Mouse (Mus musculus) MEL (cell line): ENCODE measurements around the gene Smg6. TPM values are rescaled to one million over a fixed set of nuclear protein-coding genes. Genes with fewer than 3 reads are reported as not detected.
A peak's percentile ranks its signal among the peaks of the same experiment; 100 is the strongest.

ENCODE experiments used
- DNase-seq: peaks from one replicate; pipeline ENCODE4 v3.0.0; 2011; ENCODE audit warnings: low read depth, low spot score
- H3K27ac ChIP-seq: 2 replicates; pipeline ENCODE4 v1.5.1; 2012; ENCODE audit warnings: low read depth, mild to moderate bottlenecking, control low read depth, low read length, moderate library complexity; ENCODE audit not compliant: control insufficient read depth
- H3K27me3 ChIP-seq, 2 experiments: fragments of 150-350 bp in 1 of 2; sonication (generic) in 1 of 2; 2 replicates each; pipeline ENCODE4 v1.6.1; 2012; ENCODE audit warnings: low read length in 2 of 2, mild to moderate bottlenecking in 2 of 2, improper control_type of control experiment in 1 of 2, moderate library complexity in 1 of 2; ENCODE audit not compliant: insufficient read depth in 2 of 2, control insufficient read depth in 1 of 2
- H3K36me3 ChIP-seq, 2 experiments: 2 replicates each; pipeline ENCODE4 v1.6.1; 2012 to 2014; ENCODE audit warnings: low read length in 2 of 2, improper control_type of control experiment in 1 of 2, inconsistent platforms in 1 of 2, mild to moderate bottlenecking in 1 of 2; ENCODE audit not compliant: insufficient read depth in 2 of 2, control insufficient read depth in 1 of 2
- H3K4me1 ChIP-seq, 2 experiments: fragments of 150-350 bp in 1 of 2; sonication (generic) in 1 of 2; 2 replicates each; pipeline ENCODE4 v1.6.1; 2012; ENCODE audit warnings: low read length in 2 of 2, improper control_type of control experiment in 1 of 2, mild to moderate bottlenecking in 1 of 2; ENCODE audit not compliant: insufficient read depth in 2 of 2, control insufficient read depth in 1 of 2
- H3K4me3 ChIP-seq, 2 experiments: fragments of 150-350 bp in 1 of 2; sonication (generic) in 1 of 2; 2 replicates each; pipeline ENCODE4 v1.5.1; 2012; ENCODE audit warnings: low read depth in 2 of 2, low read length in 2 of 2, mild to moderate bottlenecking in 2 of 2, moderate library complexity in 2 of 2, control low read depth in 1 of 2, improper control_type of control experiment in 1 of 2; ENCODE audit not compliant: control insufficient read depth in 1 of 2, insufficient read depth in 1 of 2
- H3K79me2 ChIP-seq: 2 replicates; pipeline ENCODE4 v1.6.1; 2012; ENCODE audit warnings: mild to moderate bottlenecking, low read length, moderate library complexity; ENCODE audit not compliant: control insufficient read depth, poor library complexity, insufficient read depth
- H3K9ac ChIP-seq: 2 replicates; pipeline ENCODE4 v1.6.1; 2012; ENCODE audit warnings: low read depth, mild to moderate bottlenecking, control low read depth, low read length, moderate library complexity; ENCODE audit not compliant: control insufficient read depth, poor library complexity, severe bottlenecking
- H3K9me3 ChIP-seq: fragments of 150-350 bp; sonication (generic); replicated peaks from 2 replicates; pipeline ENCODE4 v1.6.1; 2012; ENCODE audit warnings: mild to moderate bottlenecking, low read length, improper control_type of control experiment, moderate library complexity; ENCODE audit not compliant: insufficient read depth
- CHD1 ChIP-seq: IDR thresholded peaks from 2 replicates; pipeline ENCODE4 v1.6.1; 2012; ENCODE audit warnings: low read depth, mild to moderate bottlenecking, inconsistent platforms, low read length, improper control_type of control experiment
- CTCF ChIP-seq, 3 experiments: IDR thresholded peaks in 2 of 3; conservative IDR thresholded peaks in 1 of 3; 2 replicates each; pipeline ENCODE4 v1.5.1; 2011 to 2012; ENCODE audit warnings: low read length in 3 of 3, low read depth in 2 of 3, mild to moderate bottlenecking in 2 of 3, improper control_type of control experiment in 1 of 3, inconsistent platforms in 1 of 3, mixed read lengths in 1 of 3, moderate library complexity in 1 of 3; ENCODE audit not compliant: control insufficient read depth in 1 of 3, insufficient read depth in 1 of 3, poor library complexity in 1 of 3, severe bottlenecking in 1 of 3
- EP300 ChIP-seq, 2 experiments: IDR thresholded peaks; 2 replicates each; pipeline ENCODE4 v1.6.1; 2011; ENCODE audit warnings: improper control_type of control experiment in 2 of 2, low read length in 2 of 2, low read depth in 1 of 2, mild to moderate bottlenecking in 1 of 2
- GABPA ChIP-seq: IDR thresholded peaks from 2 replicates; pipeline ENCODE4 v1.6.1; 2012; ENCODE audit warnings: low read depth, mild to moderate bottlenecking, inconsistent platforms, low read length, improper control_type of control experiment, moderate library complexity
- GATA1 ChIP-seq: IDR thresholded peaks from 2 replicates; pipeline ENCODE4 v1.6.1; 2011; ENCODE audit warnings: low read depth, low read length, improper control_type of control experiment
- JUND ChIP-seq: IDR thresholded peaks from 2 replicates; pipeline ENCODE4 v1.6.1; 2011; ENCODE audit warnings: low read depth, mild to moderate bottlenecking, improper control_type of control experiment, low read length
- MAX ChIP-seq: IDR thresholded peaks from 2 replicates; pipeline ENCODE4 v1.6.1; 2011; ENCODE audit warnings: low read length, improper control_type of control experiment
- MEF2A ChIP-seq: IDR thresholded peaks from 2 replicates; pipeline ENCODE4 v1.6.1; 2014; ENCODE audit warnings: low read depth, mild to moderate bottlenecking, inconsistent platforms, low read length, improper control_type of control experiment; ENCODE audit not compliant: poor library complexity, insufficient replicate concordance, severe bottlenecking; ENCODE audit errors: extremely low read depth
- MYC ChIP-seq: IDR thresholded peaks from 2 replicates; pipeline ENCODE4 v1.6.1; 2011; ENCODE audit warnings: low read depth, mild to moderate bottlenecking, low read length, improper control_type of control experiment, moderate library complexity
- NRF1 ChIP-seq: IDR thresholded peaks from 2 replicates; pipeline ENCODE4 v1.6.1; 2014; ENCODE audit warnings: low read depth, mild to moderate bottlenecking, inconsistent platforms, low read length, improper control_type of control experiment, moderate library complexity; ENCODE audit not compliant: poor library complexity, insufficient read depth, severe bottlenecking
- POLR2A ChIP-seq, 2 experiments: IDR thresholded peaks; 2 replicates each; pipeline ENCODE4 v1.6.1; 2011 to 2012; ENCODE audit warnings: low read length in 2 of 2, mild to moderate bottlenecking in 2 of 2, control low read depth in 1 of 2, improper control_type of control experiment in 1 of 2, low read depth in 1 of 2, moderate library complexity in 1 of 2; ENCODE audit not compliant: control insufficient read depth in 1 of 2, insufficient read depth in 1 of 2, poor library complexity in 1 of 2
- POLR2AphosphoS2 ChIP-seq: IDR thresholded peaks from 2 replicates; pipeline ENCODE4 v1.6.1; 2011; ENCODE audit warnings: low read length, improper control_type of control experiment
- POLR2AphosphoS5 ChIP-seq: IDR thresholded peaks from 2 replicates; pipeline ENCODE4 v1.6.1; 2012; ENCODE audit warnings: low read depth, borderline replicate concordance, mild to moderate bottlenecking, inconsistent platforms, low read length, moderate library complexity, mixed read lengths
- RAD21 ChIP-seq: IDR thresholded peaks from 2 replicates; pipeline ENCODE4 v1.6.1; 2011; ENCODE audit warnings: mild to moderate bottlenecking, low read depth, low read length, improper control_type of control experiment
- RCOR1 ChIP-seq: IDR thresholded peaks from 2 replicates; pipeline ENCODE4 v1.6.1; 2012; ENCODE audit warnings: low read depth, mild to moderate bottlenecking, inconsistent platforms, low read length, improper control_type of control experiment
- SMC3 ChIP-seq: IDR thresholded peaks from 2 replicates; pipeline ENCODE4 v1.6.1; 2011; ENCODE audit warnings: low read depth, low read length, improper control_type of control experiment
- TAL1 ChIP-seq: IDR thresholded peaks from 2 replicates; pipeline ENCODE4 v1.6.1; 2012; ENCODE audit warnings: mild to moderate bottlenecking, inconsistent platforms, low read length, moderate library complexity, mixed read lengths
- UBTF ChIP-seq: IDR thresholded peaks from 2 replicates; pipeline ENCODE4 v1.6.1; 2012; ENCODE audit warnings: low read depth, mild to moderate bottlenecking, inconsistent platforms, low read length, improper control_type of control experiment, moderate library complexity, borderline replicate concordance; ENCODE audit not compliant: insufficient read depth
- USF1 ChIP-seq: IDR thresholded peaks from 2 replicates; pipeline ENCODE4 v1.6.1; 2014; ENCODE audit warnings: low read depth, mild to moderate bottlenecking, inconsistent platforms, low read length, improper control_type of control experiment, moderate library complexity
- USF2 ChIP-seq, 2 experiments: IDR thresholded peaks; 2 replicates each; pipeline ENCODE4 v1.6.1; 2011 to 2012; ENCODE audit warnings: improper control_type of control experiment in 2 of 2, low read length in 2 of 2, borderline replicate concordance in 1 of 2, inconsistent platforms in 1 of 2, low read depth in 1 of 2, mild to moderate bottlenecking in 1 of 2; ENCODE audit not compliant: insufficient read depth in 1 of 2
- ZKSCAN1 ChIP-seq: IDR thresholded peaks from 2 replicates; pipeline ENCODE4 v1.6.1; 2012; ENCODE audit warnings: low read depth, mild to moderate bottlenecking, inconsistent platforms, low read length, improper control_type of control experiment, moderate library complexity
- polyA plus RNA-seq, 2 experiments: library from polyadenylated mRNA; stranded (reverse) in 1 of 2; unstranded in 1 of 2; fragments of >175 nt in 1 of 2; fragments of >200 nt in 1 of 2; gene quantifications; 2 replicates each; pipeline versions ENCODE4 v1.2.1 to v1.2.4; 2012; ENCODE audit warnings: low replicate concordance in 2 of 2, low read depth in 1 of 2; ENCODE audit not compliant: insufficient read length in 2 of 2, insufficient read depth in 1 of 2, missing spikeins in 1 of 2
- total RNA-seq: library from RNA; depleted of rRNA; stranded (reverse); fragments of 300-350 nt; gene quantifications from 2 replicates; pipeline ENCODE4 v1.2.3, GENCODE M21; 2012

Smg6 gene
- total and polyA plus RNA-seq, 3 experiments: 11.6 to 19.0 TPM; not detected in 1

GRCm38 (mm10) chr11:74994141-74994540 is 68.5 kb downstream of the Smg6 start:
- TF ChIP-seq CTCF (IDR thresholded peaks at IDR 0.05 in 2 of 3, conservative IDR thresholded peaks at IDR 0.05 in 1 of 3; ENCODE audit: control insufficient read depth in 1 of 3, insufficient read depth in 1 of 3, low read depth in 2 of 3, low read length in 3 of 3, poor library complexity in 1 of 3, severe bottlenecking in 1 of 3): peak in 1 of 3 experiments; percentile 24; a peak in 2 of 6 replicates
- peak; percentile 40 for TF ChIP-seq SMC3
- TF ChIP-seq UBTF: no peak
- TF ChIP-seq EP300 (IDR thresholded peaks at IDR 0.05; ENCODE audit: low read depth in 1 of 2, low read length in 2 of 2): no peak
- TF ChIP-seq RAD21: peak; percentile 14; the same call in 1 of the 2 replicates
- TF ChIP-seq MAX: no peak
- Histone ChIP-seq H3K9me3 (no peaks in the 10 kb centered on the region), H3K79me2 (no peaks in the 10 kb centered on the region), H3K27ac (no peak overlapping the region), H3K27me3 (no peaks in the 10 kb centered on the region), H3K4me3 (no peak overlapping the region), H3K36me3 (peaks cover 3 to 19% of the 10 kb centered on the region in 2 experiments; a peak in 3 of 4 replicates), H3K4me1 (no peaks in the 10 kb centered on the region), H3K9ac (no peak overlapping the region)
- peak; percentile 21 for DNase-seq

DNA sequence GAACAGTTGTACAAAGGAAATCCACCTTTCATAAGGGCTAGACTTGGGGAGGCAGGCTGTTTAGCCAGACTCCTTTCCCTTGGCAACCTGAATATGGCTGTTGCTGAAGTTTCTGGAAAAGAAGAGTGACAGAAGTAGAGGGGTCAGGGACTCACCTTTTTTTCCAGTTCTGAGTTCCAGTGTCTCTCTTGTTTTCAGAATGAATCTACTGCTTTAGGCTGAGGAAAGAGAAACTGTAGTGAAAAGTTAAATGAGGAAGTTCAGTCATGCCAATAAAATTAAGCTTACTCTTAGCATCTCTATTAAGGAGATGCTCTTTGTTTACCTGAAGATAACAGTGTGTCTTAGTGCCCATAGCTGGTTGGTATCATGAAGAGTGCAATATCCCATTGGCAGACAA is 69.2 kb downstream of the Smg6 start:
- H3K27me3 ChIP-seq: no peaks in the 10 kb centered on the region
- DNase-seq: peak; percentile 35
- peaks cover 3 to 19% of the 10 kb centered on the region in 2 experiments; a peak in 3 of 4 replicates for H3K36me3 ChIP-seq
- H3K9me3 ChIP-seq: no peaks in the 10 kb centered on the region
- H3K4me3 ChIP-seq: no peak overlapping the region
- H3K27ac ChIP-seq: no peak overlapping the region
- peak; percentile 33; the same call in 1 of the 2 replicates for TF ChIP-seq GATA1
- no peak for TF ChIP-seq POLR2A (IDR thresholded peaks at IDR 0.05; ENCODE audit: control insufficient read depth in 1 of 2, insufficient read depth in 1 of 2, low read depth in 1 of 2, low read length in 2 of 2, poor library complexity in 1 of 2)
- no peak overlapping the region for H3K9ac ChIP-seq
- H3K4me1 ChIP-seq: no peaks in the 10 kb centered on the region
- no peaks in the 10 kb centered on the region for H3K79me2 ChIP-seq

GRCm38 (mm10) chr11:74996482-74996881 is 70.9 kb downstream of the Smg6 start:
- H3K36me3 ChIP-seq: peaks cover 3 to 11% of the 10 kb centered on the region in 2 experiments; a peak in 3 of 4 replicates
- H3K27me3 ChIP-seq: no peaks in the 10 kb centered on the region
- TF ChIP-seq CHD1: no peak
- TF ChIP-seq ZKSCAN1: no peak
- no peak for TF ChIP-seq RCOR1
- no peak for TF ChIP-seq POLR2AphosphoS2
- no peak for TF ChIP-seq MYC
- no peak for TF ChIP-seq GABPA
- no peak for TF ChIP-seq POLR2AphosphoS5
- no peak for TF ChIP-seq GATA1
- no peak for TF ChIP-seq MEF2A
- TF ChIP-seq USF2 (IDR thresholded peaks at IDR 0.05; ENCODE audit: borderline replicate concordance in 1 of 2, insufficient read depth in 1 of 2, low read depth in 1 of 2, low read length in 2 of 2): no peak
- TF ChIP-seq NRF1: no peak
- no peak for TF ChIP-seq JUND
- no peak for TF ChIP-seq EP300 (IDR thresholded peaks at IDR 0.05; ENCODE audit: low read depth in 1 of 2, low read length in 2 of 2)
- TF ChIP-seq USF1: no peak
- TF ChIP-seq TAL1: no peak
- no peak for TF ChIP-seq POLR2A (IDR thresholded peaks at IDR 0.05; ENCODE audit: control insufficient read depth in 1 of 2, insufficient read depth in 1 of 2, low read depth in 1 of 2, low read length in 2 of 2, poor library complexity in 1 of 2)
- no peak for TF ChIP-seq SMC3
- H3K9ac ChIP-seq: no peak overlapping the region
- H3K79me2 ChIP-seq: no peaks in the 10 kb centered on the region
- no peak for DNase-seq
- no peaks in the 10 kb centered on the region for H3K4me1 ChIP-seq
- H3K9me3 ChIP-seq: no peaks in the 10 kb centered on the region
- no peak overlapping the region for H3K27ac ChIP-seq
- H3K4me3 ChIP-seq: no peak overlapping the region
